Mouse (Mus musculus) T-cell, adult 2 months (primary cell): Measurements from ENCODE around the gene Lfng.

Source experiments
- DNase-seq: peaks from one replicate; pipeline ENCODE4 v3.0.0; 2022; ENCODE audit warnings: low spot score

Gene Lfng

GRCm38 (mm10) chr5:140594846-140595245 is 12.3 kb upstream of the Lfng start:
- DNase-seq = no peak

DNA sequence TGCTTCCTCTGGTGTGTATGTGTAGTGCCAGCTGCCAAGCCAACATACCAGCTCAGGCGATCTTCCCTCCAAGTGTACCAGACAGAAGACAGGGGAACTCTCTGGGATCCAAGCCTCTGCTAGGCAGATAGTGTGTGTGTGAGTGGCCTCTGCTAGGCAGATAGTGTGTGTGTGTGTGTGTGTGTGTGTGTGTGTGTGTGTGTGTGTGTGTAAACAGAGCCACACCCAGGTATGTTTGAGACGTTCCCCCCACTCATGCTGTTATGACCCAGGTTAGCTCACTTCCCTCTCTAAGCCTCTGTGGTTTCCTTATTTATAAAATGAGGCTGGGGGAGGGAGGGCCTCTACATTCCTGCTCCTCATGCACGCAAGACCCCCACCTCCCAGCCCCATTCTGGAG is 10.7 kb upstream of the Lfng start:
- DNase-seq = peak; percentile 77

DNA sequence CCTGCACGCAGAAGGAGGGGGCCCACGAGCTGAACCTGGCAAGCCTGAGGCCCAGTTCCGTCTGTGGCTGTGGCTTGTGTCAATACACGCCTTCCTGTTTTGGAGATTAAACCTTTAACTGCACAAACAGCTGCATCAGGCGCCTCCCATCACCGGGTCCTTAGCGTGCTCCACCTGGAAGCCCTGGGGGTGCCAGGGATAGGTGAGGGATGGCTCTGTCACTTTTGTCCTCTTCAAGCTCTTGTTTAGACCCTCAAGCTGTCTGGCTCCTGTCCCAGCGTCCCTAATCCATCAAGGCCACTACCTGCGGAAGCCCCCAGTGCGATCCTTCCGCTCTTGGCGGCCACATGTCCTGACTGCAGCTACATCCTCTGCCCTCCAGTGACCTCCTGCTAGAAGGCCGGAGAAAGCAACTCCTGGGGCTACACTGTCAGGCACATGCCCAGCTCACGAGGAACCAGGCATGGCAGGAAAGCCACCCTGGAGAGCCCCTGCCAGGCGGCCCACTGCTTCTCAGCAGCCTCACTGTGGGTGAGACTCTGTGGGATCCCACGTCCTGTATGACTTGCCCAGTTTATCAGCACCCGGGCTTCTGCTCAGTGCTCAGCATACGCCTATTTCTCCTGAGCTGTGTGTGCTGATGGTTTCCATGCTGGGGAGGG is 10.1 kb upstream of the Lfng start:
- DNase-seq = peak; percentile 89

GRCm38 (mm10) chr5:140597787-140598186 is 9.3 kb upstream of the Lfng start:
- DNase-seq = peak; percentile 40

DNA sequence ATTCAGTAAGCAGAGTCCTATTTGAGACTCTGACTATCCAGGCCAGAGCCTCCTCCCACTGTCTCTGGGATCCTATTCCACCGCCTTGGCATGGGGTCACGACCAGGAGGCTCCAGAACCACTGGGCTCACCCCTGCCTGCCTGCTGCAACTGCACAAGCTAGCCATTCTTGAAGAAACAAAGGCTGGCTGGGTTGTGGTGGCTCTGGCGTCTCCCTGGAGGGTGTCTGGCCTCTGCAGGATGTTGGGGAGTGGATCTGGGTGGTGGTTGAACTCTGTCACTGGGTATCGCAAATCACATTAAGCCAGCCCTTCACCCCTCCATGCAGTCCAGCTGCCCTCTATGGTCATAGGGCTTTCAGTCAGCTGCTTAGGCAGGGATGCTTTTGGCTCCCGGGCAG is 7.2 kb upstream of the Lfng start:
- DNase-seq = no peak

DNA sequence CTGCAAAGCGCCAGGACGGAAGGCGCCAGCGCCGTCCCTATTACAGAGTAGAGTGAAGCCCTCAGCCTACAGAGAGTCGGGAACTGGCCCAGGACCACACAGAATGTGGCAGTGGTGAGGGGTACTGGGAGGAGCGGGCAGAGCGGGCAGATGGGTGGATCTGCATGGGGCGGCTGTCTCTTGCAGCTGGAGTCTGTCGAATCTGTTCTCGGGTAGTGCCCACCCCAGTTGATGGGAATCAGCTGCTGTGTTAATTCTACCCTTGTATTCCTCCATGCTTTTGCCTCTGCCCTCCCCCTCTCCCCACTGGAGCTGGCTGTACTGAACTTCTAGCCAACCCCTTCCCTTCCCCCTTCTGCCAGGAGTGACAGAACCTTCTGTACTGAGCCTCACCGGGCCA is 5.4 kb upstream of the Lfng start:
- no peak for DNase-seq

DNA sequence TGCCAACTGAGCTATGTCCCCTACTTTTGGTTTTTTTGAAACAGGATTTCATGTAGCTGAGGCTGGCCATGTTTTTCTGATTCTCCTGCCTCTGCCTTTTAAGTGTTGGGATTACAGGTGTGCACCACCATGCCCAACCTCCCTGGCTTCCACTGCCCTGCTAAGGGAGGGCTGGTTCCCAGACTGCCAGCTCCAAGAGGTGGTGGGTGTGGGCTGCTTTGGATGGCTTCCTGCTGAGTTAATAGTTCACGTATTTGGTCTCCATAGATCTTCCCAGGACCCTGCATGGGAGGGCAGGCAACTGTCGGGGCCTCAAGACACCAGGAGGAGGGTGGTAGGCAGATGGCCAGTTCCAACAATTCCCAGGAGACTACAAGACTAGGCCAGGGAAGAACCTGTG is 4.6 kb upstream of the Lfng start:
- DNase-seq = no peak

GRCm38 (mm10) chr5:140604386-140604785 is 2.7 kb upstream of the Lfng start:
- DNase-seq = no peak

GRCm38 (mm10) chr5:140605228-140605627 is 1.9 kb upstream of the Lfng start:
- no peak for DNase-seq

DNA sequence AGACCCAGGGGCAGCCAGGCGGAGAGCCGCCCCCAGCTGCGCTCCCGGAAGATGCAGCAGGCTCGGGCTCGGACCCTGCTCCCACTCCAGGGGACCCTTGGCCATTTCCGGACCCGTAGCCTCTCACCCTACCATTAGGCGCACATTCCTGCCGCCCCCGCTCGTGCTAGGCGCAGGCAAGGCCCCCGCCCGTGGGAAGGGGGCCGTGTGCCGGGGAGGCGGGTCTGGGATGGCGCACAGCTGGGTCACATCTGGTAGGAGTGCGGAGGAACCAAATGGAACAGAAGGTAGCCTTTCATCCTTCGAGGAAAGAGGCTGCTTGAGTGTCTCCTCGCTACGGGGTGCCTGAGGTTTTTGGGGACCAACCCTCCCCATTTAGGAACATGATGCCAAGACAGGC is 734 bp upstream of the Lfng start:
- DNase-seq = peak; percentile 26

DNA sequence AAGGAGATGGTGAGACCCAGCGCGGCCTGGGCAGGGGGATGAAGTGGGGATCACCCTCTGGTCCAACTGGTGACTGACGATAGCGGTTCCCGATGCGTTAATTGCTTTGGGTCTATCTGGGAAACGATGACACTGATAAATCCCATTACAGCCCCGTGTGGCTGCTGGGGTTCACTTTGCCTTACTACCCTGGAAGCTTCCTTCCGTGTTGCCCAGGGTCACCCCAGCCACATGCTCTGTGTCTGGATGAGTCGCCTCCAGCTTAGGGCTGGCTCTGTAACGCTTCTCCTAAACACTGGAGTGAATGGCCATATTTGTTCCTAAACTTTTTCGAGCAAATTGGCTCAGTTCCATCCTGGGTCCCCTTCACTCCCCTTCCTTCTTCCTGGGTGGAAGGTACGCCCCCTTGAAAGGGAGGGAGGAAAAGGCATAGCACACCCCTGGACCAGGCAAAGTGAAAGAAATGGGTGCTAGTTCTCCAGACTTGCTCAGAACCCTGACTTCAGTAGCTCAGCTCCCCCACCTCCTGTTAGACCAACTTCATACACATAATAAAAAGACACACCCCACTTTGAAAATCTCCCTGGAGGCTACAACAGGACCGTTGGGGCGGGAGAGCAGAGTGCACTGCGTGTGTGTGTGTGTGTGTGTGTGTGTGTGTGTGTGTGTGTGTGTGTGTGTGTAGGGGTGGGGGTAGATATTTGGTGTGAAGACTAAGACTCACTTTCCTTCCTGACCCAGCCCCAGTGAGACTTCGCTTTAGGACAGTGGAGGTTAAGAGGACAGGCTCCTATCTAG is 915 bp downstream of the Lfng start:
- peak; percentile 45 for DNase-seq

DNA sequence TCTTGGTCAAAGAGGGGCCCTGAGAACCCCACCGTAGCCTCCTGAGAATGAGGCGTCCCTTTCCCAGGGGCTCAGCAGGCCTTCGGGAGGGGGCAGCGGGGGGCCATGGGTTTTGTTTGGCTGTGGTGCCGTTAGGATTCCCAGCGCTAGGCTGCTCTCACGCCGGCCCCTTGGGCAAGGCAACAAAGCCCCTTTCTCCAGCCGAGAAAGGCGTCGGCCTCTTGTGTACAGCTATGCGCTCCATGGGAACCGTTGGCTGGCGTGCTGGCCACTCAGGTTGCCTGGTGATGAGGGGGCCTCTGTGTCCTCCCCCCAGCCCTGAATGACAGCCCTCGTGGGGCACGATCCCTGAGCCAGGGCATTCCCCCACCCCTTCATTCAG is 1.5 kb downstream of the Lfng start:
- DNase-seq = no peak

GRCm38 (mm10) chr5:140609511-140610272 is 2.6 kb downstream of the Lfng start:
- DNase-seq = peak; percentile 73

- peak; percentile 23 for DNase-seq
These were observed 3.3 kb downstream of the Lfng start for GRCm38 (mm10) chr5:140610273-140611011.

DNA sequence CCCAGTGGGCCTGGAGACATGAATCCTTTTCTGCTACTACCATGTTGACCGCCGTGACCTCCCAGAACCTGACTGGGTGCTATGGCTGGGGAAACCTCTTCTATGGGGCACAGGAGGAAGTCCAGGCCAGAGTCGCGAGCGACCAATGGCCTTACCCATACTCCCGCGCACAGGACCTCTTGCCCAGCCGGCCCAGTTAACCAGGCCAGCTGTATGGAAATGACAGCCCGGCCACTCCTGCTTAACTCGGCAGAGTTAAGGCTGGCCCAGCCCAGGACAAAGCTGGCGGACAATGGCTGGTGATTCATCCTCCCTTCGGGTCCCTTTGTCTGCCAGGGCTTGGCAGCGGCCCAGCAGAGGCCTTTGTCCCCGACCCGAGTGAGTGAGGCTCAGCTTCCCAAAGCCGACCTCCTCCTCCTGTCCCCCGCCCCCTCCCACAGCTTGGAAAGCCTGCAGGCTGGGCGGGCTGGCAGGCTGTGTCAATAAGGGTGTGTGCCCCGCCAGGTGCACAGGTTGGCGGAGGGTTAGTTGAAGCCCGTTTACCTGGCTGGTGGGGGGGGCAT is 4.0 kb downstream of the Lfng start:
- no peak for DNase-seq

DNA sequence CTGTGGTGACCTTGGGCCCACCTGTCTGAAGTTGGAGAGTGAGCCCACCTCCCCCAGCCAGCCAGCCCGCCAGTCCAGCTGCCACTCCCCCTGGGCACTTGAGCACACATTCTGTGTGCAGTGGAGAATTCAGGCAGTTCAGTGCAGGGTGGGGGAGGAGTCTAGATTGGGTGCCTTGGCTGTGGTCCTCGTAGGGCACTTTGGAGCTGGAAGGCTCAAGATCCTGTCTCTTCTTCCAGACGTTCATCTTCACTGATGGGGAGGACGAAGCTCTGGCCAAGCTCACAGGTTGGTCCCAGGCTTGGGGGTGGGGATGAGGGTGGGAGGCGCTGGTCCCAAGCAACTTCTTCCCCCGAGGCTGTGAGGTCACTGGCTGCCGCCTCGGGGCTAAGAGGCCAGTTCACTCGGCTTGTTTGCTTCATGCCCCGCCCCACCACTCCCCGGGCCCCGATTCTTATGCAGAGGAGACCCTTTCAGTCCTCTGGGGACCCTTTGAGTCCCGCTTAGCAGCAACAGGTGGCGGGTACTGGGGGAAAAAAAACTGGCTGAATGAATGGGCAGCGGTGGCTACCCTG is 4.6 kb downstream of the Lfng start:
- DNase-seq = peak; percentile 21

DNA sequence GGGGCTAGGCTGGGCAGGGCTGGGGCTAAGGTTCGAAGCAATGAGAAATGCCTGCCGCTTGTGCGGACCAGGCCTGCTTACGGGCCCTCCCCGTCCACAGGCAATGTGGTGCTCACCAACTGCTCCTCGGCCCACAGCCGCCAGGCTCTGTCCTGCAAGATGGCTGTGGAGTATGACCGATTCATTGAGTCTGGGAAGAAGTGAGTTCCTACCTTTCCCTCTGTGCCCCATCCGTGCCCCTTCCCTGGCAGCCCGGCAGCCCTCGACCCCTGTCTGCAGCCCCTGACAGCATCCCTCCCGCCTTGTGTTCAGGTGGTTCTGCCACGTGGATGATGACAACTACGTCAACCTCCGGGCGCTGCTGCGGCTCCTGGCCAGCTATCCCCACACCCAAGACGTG is 5.1 kb downstream of the Lfng start:
- DNase-seq = no peak

DNA sequence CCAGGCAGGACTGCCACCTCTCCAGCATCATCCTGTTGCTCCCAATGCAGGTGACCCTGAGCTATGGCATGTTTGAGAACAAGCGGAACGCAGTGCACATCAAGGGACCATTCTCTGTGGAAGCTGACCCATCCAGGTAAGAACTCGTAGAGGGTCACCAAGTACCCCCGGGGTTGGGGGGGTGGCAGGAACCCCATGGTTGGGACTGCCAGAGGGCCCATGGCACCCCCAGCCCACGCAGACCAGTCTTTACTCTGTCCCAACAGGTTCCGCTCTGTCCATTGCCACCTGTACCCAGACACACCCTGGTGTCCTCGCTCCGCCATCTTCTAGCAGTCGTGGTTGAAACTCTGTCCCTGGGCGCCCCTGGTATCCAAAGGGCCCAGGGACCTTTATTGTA is 7.0 kb downstream of the Lfng start:
- DNase-seq = no peak

DNA sequence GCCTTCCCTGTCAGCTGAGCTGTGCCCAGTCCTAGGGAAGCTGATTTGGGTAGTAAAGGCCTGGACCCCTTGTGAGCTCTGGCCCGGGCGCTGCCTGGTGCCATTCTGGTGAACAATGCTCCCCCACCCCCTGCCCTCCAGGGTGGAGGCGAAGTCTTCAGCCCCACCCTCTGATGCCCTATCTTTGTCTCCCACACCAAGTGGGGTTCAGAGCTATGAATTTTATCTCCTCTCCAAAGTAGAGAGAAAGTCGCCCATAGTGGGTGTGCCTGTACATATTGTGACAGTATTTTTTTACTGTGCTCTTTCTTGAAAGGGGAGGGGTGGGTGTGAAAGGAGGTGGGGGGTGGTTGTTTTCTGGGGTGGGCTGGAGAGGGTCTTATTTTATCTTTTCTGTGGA is 7.7 kb downstream of the Lfng start:
- DNase-seq = no peak

DNA sequence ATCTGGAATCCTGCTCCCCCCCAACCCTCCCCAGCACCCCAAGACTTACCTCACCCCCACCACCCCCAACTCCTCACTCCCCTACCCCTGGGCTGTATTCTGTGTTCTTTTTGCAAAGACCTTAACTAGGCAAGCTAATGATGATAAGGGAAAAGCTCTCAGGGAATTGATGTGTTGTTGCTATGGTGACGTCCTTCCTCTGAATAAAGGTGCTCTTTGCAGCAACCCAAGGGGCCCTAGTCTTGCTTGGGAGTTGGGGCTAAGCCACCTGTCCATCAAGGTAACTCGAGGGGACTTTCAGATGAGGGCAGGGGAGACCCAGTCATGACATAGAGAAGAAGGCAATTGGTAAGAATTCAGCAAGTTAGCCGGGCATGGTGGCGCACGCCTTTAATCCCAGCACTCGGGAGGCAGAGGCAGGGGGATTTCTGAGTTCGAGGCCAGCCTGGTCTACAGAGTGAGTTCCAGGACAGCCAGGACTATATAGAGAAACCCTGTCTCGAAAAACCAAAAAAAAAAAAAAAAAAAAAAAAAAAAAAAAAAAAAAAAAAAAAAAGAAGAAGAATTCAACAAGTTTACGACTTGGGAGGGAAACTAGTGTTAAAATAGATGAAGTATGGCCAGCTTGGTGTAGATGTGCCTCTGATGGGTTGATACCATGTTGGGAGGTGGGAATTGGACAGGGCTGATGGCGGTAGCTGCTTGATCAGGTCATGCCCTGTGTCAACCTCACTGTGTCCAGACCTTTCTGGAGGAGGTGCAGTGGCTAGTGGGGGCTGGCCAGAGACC is 8.4 kb downstream of the Lfng start:
- DNase-seq = no peak

GRCm38 (mm10) chr5:140616110-140616503 is 9.0 kb downstream of the Lfng start:
- peak; percentile 23 for DNase-seq
